Mouse (Mus musculus): ENCODE results near the gene Lmf2. TPM values are rescaled to one million over a fixed set of nuclear protein-coding genes. Genes with fewer than 3 reads are reported as not detected.

Lmf2 gene
- total RNA-seq (2021) = 10 to 100 TPM; 12.0 to 12.6 TPM
- long read RNA-seq, experiment 1, transcript Lmf2-201 (14 exons, 2,906 nt) = major isoform, 10 of 16 reads
- long read RNA-seq, experiment 1, partial matches to known transcripts = 0 of 16 reads
- long read RNA-seq, experiment 1, other reads (novel, unspliced or antisense) = 4 of 16 reads
- long read RNA-seq, experiment 2, transcript Lmf2-201 (14 exons, 2,906 nt) = major isoform, 9 of 16 reads
- long read RNA-seq, experiment 2, partial matches to known transcripts = 2 of 16 reads
- long read RNA-seq, experiment 2, other reads (novel, unspliced or antisense) = 3 of 16 reads

- DNase-seq = peak; percentile 94
- intact Hi-C loops (cut with DNase I) = no loop called here
Measured at GRCm38 (mm10) chr15:89355241-89356187, at the start of gene Lmf2, which contains the start of gene Ncaph2. Gene Lmf2 (minus strand): TSS chr15:89355659. Gene Ncaph2 (plus strand): TSS chr15:89355719.

DNA sequence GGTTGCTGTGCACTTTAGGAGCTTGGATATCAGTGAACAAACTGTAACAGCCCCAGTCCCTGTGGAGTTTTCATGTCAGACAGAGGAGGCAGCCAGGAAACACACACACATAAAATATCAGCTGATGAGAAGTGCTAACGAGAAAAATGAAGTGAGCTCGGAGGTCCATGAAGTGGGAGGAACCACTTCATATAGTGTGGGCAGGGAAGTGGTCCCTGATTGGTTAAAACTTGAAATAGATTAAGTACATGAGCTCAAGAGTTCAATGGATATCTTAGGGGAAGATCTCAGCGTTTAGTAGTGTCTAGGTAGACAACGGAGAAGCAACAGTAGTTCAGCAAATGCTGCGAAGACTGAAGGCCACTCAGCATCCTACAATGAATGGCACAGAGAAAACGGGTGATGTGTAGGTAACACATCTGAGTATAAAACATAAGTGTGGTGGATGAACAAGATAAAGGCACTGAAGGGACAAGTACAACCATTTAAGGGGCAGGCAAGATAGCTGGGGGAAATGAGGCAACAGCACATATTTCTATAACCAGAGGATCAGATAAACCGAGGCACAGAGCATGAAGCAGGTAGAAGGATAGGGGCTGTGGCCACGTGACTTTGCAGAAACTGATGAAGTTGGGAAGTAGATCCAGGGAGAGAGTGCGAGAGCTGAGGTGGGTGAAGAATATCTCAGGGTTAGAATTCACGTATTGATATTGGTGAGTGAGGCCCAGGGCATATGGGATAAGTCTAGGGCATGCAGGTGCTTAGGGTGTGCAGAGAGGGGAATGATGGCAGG, 49.6 kb upstream of the Lmf2 start:
- DNase-seq = no peak
- intact Hi-C loops (cut with DNase I) = no loop called here

DNA sequence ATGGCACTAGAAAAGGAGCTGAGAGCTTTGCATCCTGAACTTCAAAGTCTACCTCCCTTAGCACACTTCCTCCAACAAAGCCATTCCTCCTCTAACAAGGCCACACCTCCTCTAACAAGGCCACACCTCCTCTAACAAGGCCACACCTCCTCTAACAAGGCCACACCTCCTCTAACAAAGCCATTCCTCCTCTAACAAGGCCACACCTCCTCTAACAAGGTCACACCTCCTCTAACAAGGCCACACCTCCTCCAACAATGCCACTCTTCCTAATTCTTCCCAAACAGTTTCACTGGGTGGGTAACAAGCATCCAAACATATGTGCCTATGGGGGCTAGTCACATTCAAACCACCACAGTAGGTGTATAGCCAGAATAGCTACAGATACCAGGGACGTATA, 47.0 kb upstream of the Lmf2 start:
- intact Hi-C loops (cut with DNase I) = no loop called here

GRCm38 (mm10) chr15:89399716-89400115, 44.3 kb upstream of the Lmf2 start:
- intact Hi-C loops (cut with DNase I) = no loop called here

More for the DNA sequence above, 47.0 kb upstream of the Lmf2 start:
- DNase-seq = no peak

DNA sequence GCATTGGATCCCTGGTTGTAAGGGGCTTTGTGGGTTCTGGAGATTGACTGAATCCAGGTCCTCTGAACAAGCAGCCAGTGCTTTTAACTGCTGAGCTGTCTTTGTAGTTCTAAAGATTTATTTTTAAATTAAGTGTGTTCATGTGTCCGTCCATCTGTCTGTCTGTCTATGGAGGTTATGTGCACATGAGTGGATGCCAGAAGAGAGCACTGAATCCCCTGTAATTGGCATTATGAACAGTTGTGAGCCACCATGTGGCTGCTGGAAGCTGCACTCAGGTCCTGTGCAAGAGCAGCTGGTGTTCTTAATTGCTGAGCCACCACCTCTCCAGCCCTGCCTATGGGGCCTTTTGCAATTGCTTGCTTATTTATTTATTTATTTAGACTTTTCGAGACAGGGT, 42.7 kb upstream of the Lmf2 start:
- intact Hi-C loops (cut with DNase I) = no loop called here
- DNase-seq = no peak

More at GRCm38 (mm10) chr15:89399716-89400115, 44.3 kb upstream of the Lmf2 start:
- no peak for DNase-seq

GRCm38 (mm10) chr15:89396883-89397282, 41.4 kb upstream of the Lmf2 start:
- intact Hi-C loops (cut with DNase I) = no loop called here

GRCm38 (mm10) chr15:89390081-89390480, 34.6 kb upstream of the Lmf2 start:
- no peak for DNase-seq
- intact Hi-C loops (cut with DNase I) = no loop called here

More at GRCm38 (mm10) chr15:89396883-89397282, 41.4 kb upstream of the Lmf2 start:
- no peak for DNase-seq

GRCm38 (mm10) chr15:89387127-89387526, 31.7 kb upstream of the Lmf2 start:
- intact Hi-C loops (cut with DNase I) = no loop called here
- DNase-seq = no peak

DNA sequence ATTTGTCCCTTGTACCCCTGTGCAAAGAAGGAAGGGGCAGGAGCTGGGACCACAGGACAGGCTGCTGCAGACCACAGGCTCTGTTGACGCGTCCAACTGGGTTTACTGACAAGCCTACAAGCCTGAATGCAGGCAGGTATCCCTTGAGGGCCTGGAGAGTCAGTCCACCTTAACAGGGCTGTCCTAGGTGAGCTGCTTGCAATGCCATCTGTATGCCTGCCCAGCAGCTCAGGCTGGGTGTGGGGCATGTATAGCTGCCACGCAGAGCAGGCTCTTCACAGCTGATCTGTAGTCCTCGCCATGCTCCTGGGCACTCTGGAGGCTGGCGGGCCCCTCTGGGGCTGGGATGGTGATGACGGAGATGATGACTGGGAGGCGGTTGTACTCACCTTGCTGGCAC, 29.2 kb upstream of the Lmf2 start, which contains the start of gene Klhdc7b:
TSS of gene Klhdc7b (plus strand) at position 301 of the 400 bp plus-strand sequence.
- intact Hi-C loops (cut with DNase I) = no loop called here
- DNase-seq = no peak

DNA sequence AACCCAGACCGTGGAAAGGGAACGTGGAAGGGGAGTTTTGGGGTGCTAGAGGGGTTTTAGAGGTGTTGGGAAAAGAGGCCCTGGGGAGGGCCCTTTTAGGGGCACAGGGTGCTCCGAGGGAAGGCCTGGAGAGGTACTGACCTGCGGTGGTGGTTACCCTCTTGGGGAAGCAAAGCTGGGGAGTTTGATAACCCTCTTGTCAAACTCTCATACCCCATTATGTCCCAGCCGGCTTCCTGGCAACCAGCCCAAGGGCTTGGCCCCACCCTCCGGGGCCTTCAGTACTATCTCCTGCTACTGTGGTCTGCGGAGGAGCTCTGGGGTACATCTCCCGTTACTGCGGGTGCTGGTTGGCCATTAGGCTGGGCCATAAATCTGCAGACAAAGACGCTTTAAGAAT, 24.0 kb upstream of the Lmf2 start:
- DNase-seq = no peak
- intact Hi-C loops (cut with DNase I) = no loop called here

- intact Hi-C loops (cut with DNase I) = no loop called here
- no peak for DNase-seq
Measured at GRCm38 (mm10) chr15:89378831-89379401, 23.5 kb upstream of the Lmf2 start, which contains the start of gene Odf3b. Gene Odf3b (minus strand): TSS chr15:89379282.

DNA sequence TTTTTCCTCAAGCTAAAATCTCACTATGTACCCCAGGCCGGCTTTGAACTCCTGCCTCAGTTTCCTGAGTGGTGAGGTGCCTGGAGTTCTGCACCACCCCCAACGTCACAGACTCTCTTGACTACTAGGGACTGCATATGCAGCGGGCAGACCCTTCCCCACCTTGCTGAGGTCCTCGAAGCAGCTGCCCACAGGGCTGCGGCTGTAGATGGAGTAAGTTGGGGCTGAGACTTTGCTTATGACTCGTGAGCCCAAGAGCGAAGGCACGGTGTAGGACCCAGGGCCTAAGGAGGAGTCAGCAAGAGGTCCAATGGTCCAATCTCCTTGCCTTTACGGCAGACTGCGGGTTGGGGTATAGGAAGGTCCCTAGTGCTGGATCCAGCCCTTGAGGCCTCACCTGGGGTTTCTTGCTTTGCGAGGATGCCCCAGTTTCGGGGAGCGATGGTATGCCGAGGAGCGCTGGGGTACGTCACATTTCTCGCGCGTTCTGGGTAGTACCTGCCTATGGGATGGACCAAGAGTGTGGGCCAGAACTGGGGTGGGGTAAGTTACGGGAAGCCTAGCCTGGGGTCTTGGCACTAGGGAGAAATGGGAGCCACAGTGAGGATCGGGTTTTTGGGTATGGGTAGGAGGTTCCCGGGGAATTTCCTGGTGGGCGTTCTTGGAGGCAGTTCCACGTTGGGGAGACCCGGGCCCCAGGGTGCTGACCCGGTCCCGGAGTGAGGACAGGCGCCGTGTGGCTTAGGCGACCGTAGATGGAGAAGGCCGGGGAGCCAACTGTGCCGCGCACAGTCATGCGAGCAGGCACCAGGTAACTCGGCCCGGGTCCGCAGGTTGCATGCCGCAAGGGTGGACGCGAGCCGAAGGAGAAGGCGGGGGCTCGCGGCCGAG, 22.7 kb upstream of the Lmf2 start:
- intact Hi-C loops (cut with DNase I) = no loop called here
- DNase-seq = no peak

DNA sequence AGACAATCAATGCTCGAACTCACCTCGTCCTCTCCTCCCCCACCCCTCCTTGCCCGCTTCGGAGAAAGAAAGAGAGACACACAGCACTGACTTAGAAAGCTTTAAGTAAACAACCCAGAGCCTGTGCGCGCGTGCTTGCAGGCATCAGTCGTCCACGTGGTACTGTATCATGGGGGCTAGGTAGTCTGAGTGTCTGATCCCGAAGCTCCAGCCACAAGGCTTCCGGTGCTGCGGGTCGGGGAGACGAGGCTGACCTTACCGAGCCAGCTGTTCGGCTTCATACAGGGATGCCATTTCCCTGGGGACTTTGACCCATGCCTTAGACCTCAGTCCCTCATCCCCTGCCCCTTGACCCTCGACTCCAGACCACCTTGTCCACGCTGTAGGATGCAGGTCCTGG, 21.9 kb upstream of the Lmf2 start:
- no peak for DNase-seq
- intact Hi-C loops (cut with DNase I) = no loop called here

- DNase-seq = no peak
Measured at GRCm38 (mm10) chr15:89376957-89377356, 21.5 kb upstream of the Lmf2 start, which contains the start of gene Tymp. Gene Tymp (minus strand): TSS chr15:89377039.

DNA sequence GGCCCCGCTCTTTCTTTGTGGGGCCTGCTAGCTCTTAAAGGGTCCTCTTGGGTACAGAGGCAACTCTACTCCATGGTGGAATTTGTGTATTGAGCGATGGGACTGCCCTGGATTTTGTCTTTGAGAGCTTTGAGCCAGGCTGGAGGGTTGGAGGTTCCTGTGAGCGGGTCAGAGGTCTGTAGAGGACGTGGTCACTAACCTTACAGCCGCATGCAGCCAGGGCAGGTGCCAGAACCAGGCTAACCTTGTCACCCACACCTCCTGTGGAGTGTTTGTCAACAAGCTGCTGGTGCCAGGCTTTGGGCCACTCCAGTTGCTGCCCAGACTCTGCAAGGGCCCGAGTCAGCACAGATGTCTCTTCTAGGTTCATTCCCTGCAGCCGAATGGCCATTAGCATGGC, 20.6 kb upstream of the Lmf2 start:
- intact Hi-C loops (cut with DNase I) = no loop called here
- DNase-seq = no peak

More at GRCm38 (mm10) chr15:89376957-89377356, 21.5 kb upstream of the Lmf2 start, which contains the start of gene Tymp:
- intact Hi-C loops (cut with DNase I) = no loop called here

GRCm38 (mm10) chr15:89374801-89375534, 19.5 kb upstream of the Lmf2 start:
- intact Hi-C loops (cut with DNase I) = loop anchor here (5.0 kb wide), 1 partner anchor 52 kb away; the partner anchor contains the start of genes C730034F03Rik, Chkb, Cpt1b and Gm44502
- DNase-seq = no peak

DNA sequence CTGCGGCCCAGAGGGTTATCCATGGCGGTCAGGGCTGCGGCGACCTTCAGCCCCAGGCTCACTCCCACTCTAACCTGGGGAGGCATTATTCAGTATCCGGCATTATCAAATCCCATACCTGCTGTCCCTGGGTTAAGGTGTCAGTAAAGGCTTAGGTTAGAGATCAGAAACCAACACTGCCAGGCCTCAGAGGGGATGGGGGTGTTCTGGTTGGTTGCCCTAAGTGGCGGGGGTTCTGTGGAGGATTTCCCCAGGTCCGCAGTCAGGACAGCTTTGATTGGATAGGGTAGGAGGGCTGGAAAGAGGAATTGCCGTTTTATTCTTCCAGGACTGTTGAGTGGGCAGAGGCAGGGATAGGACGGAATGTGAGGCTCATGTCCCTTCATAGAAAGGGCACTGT, 18.9 kb upstream of the Lmf2 start:
- intact Hi-C loops (cut with DNase I) = loop anchor here (5.0 kb wide), 1 partner anchor 53 kb away; the partner anchor contains the start of genes C730034F03Rik, Chkb, Cpt1b and Gm44502
- DNase-seq = no peak

- peak; percentile 92 to 95 for DNase-seq
- intact Hi-C loops (cut with DNase I) = loop anchor here (5.0 kb wide), 1 partner anchor 53 kb away; the partner anchor contains the start of genes C730034F03Rik, Chkb, Cpt1b and Gm44502
Measured at GRCm38 (mm10) chr15:89373762-89374248, 18.3 kb upstream of the Lmf2 start, which contains the start of gene Sco2. Gene Sco2 (minus strand): TSS chr15:89373846.
